Mouse (Mus musculus) hindbrain, embryonic 13.5 days (tissue): ENCODE measurements around the gene Eif2d. TPM values are rescaled to one million over a fixed set of nuclear protein-coding genes. Genes with fewer than 3 reads are reported as not detected.

Source experiments
- ATAC-seq: fragments of 200-750 bp; cut with Nextera tagmentation; 2 replicates; pipeline ENCODE4 v1.8.0; 2017; ENCODE audit warnings: moderate TSS enrichment; ENCODE audit not compliant: low FRiP score
- H3K27ac ChIP-seq: fragments of 300-500 bp; sonication (generic); 2 replicates; pipeline ENCODE4 v1.5.1; 2015; ENCODE audit warnings: inconsistent platforms, mild to moderate bottlenecking, moderate library complexity
- H3K27me3 ChIP-seq: fragments of 300-500 bp; sonication (generic); 2 replicates; pipeline ENCODE4 v1.6.1; 2015; ENCODE audit warnings: mild to moderate bottlenecking, inconsistent platforms
- H3K36me3 ChIP-seq: fragments of 300-500 bp; sonication (generic); 2 replicates; pipeline ENCODE4 v1.6.1; 2015; ENCODE audit warnings: mild to moderate bottlenecking, inconsistent platforms
- H3K4me1 ChIP-seq: fragments of 300-500 bp; sonication (generic); replicated peaks from 2 replicates; pipeline ENCODE4 v1.6.1; 2015; ENCODE audit warnings: inconsistent platforms
- H3K4me2 ChIP-seq: fragments of 300-500 bp; sonication (generic); 2 replicates; pipeline ENCODE4 v1.6.1; 2015; ENCODE audit warnings: inconsistent platforms, mild to moderate bottlenecking, moderate library complexity
- H3K4me3 ChIP-seq: fragments of 300-500 bp; sonication (generic); 2 replicates; pipeline ENCODE4 v1.5.1; 2015; ENCODE audit warnings: mild to moderate bottlenecking, inconsistent platforms
- H3K9ac ChIP-seq: fragments of 300-500 bp; sonication (generic); 2 replicates; pipeline ENCODE4 v1.6.1; 2015; ENCODE audit warnings: mild to moderate bottlenecking, inconsistent platforms
- H3K9me3 ChIP-seq: fragments of 300-500 bp; sonication (generic); 2 replicates; pipeline ENCODE4 v1.6.1; 2016; ENCODE audit warnings: inconsistent platforms
- WGBS: fragments of 180-500 bp; shearing (Covaris S2); methylation state at CpG from one replicate; pipeline ENCODE4 v1.1.7; 2015; 5-methylcytosine and 5-hydroxymethylcytosine counted together
- polyA plus RNA-seq: library from polyadenylated mRNA; unstranded; fragments of >200 nt; fragmentation: Nextera tagmentation; extraction: Ambion mirVana; gene quantifications from 2 replicates; pipeline ENCODE4 v1.2.1, GENCODE M21; 2015

Eif2d gene
- polyA plus RNA-seq, 1 experiment from 2014 or later = 52.8 TPM

DNA sequence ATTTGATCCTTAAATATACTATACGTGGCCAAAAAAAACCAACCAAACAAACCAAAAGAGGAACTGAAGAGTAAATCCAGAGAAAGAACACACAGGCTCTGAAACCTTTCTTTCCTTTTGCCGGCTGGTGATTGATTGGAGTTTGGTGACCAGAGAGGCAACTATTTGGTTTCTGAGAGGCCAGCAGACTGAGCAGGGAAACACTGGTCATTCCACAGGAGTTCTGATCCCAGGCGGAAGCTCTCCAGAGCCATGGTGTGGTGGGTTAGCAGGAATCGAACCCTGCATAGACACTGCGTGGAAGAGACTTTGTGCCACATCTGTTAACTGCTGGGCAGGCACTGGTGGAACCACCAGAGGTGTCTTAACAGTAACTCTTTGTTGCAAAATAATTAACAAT is 25.1 kb downstream of the Eif2d start:
- no peak for ATAC-seq
- Histone ChIP-seq H3K27me3 (no peaks in the 10 kb centered on the region), H3K27ac (no peak overlapping the region), H3K9ac (no peak overlapping the region), H3K4me1 (no peaks in the 10 kb centered on the region; the same call in 1 of the 2 replicates), H3K9me3 (no peaks in the 10 kb centered on the region), H3K36me3 (peaks cover 75% of the 10 kb centered on the region), H3K4me3 (no peak overlapping the region), H3K4me2 (no peak overlapping the region)
- 86% methylated on average over 5 of the region's 5 CpGs for WGBS

DNA sequence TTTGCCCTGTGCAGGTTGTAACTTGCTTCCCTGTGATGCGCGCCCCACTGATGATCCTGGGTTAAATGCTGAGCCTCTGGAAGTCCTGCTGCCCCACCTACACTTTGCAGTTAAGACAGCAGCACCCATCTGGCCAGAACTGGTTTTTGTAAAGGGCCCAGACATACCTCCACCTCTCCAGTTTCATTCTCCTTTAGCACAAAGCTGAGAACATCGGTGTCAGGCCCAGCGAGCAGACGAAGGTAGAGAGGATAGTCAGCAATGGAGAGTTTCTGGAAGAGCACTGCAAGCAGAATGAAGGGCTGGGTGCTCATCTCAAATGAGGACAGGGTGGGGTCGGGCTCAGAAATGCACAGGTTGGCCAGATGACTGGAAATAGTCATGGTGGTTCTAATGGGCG is 27.4 kb downstream of the Eif2d start:
- 93% methylated on average over 7 of the region's 7 CpGs for WGBS
- Histone ChIP-seq H3K4me1 (no peaks in the 10 kb centered on the region; the same call in 1 of the 2 replicates), H3K27me3 (no peaks in the 10 kb centered on the region), H3K9ac (no peak overlapping the region), H3K27ac (no peak overlapping the region), H3K4me2 (no peak overlapping the region), H3K36me3 (peaks cover 52% of the 10 kb centered on the region), H3K9me3 (no peaks in the 10 kb centered on the region), H3K4me3 (no peak overlapping the region)
- no peak for ATAC-seq

DNA sequence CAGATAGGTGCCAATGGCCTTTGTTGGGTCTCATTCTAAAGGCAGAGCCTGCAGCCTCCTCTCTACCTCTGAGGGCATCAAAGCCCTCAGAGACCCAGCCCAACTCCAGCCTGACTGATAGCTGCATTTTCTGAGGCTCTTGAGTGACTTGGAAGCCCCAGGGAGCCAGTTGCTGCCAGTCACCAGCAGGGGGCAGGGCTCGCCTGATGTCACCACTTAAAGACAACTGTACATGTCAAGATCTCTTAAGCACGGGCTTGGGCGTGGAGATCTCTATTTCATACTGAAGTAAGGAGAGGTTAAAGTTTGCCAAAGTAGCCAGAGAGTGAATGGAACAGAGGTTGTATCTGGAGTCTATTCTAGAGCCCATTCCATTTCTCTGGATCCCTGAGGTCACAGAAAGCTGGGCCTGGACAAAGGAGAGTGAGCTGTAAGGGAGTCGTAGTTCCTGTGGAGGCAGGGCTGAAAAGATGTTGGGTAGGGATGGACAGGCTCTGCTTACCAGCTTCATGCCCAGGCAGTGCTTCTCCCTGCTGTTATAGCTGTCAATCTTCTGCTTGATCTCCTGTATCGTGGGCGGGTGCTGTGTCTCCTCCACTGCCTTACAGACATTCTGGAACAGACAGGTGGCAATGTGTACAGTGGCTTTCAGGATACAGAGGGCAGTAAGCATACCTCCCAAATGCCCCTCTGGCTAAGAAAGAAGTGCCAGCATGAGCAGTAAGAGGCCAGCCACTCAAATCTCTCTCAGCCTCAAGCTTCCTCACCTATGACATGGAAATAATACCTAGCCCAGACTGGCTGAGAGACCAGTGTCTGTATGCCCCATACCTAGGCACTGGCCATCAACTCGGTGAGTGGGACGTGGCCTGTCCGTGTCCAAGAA is 28.9 kb downstream of the Eif2d start:
- H3K9ac ChIP-seq = no peak overlapping the region
- no peak overlapping the region for H3K27ac ChIP-seq
- 70% methylated on average over 9 of the region's 9 CpGs for WGBS
- no peak overlapping the region for H3K4me2 ChIP-seq
- no peaks in the 10 kb centered on the region for H3K9me3 ChIP-seq
- no peak overlapping the region for H3K4me3 ChIP-seq
- H3K27me3 ChIP-seq = no peaks in the 10 kb centered on the region
- peaks cover 37% of the 10 kb centered on the region for H3K36me3 ChIP-seq
- H3K4me1 ChIP-seq = no peaks in the 10 kb centered on the region; the same call in 1 of the 2 replicates
- ATAC-seq = peak; percentile 64; the same call in 1 of the 2 replicates

GRCm38 (mm10) chr1:131183201-131183600 is 30.2 kb downstream of the Eif2d start:
- ATAC-seq = no peak

GRCm38 (mm10) chr1:131184253-131184955 is 31.4 kb downstream of the Eif2d start:
- WGBS = 88% methylated on average over 9 of the region's 9 CpGs
- Histone ChIP-seq H3K27ac (no peak overlapping the region), H3K4me2 (no peak overlapping the region), H3K36me3 (peaks cover 17% of the 10 kb centered on the region), H3K4me1 (no peaks in the 10 kb centered on the region), H3K9ac (no peak overlapping the region), H3K9me3 (no peaks in the 10 kb centered on the region), H3K4me3 (no peak overlapping the region), H3K27me3 (no peaks in the 10 kb centered on the region)
- ATAC-seq = no peak

More at GRCm38 (mm10) chr1:131183201-131183600, 30.2 kb downstream of the Eif2d start:
- no peak overlapping the region for H3K4me3 ChIP-seq
- no peaks in the 10 kb centered on the region for H3K9me3 ChIP-seq
- H3K27ac ChIP-seq = no peak overlapping the region
- no peak overlapping the region for H3K4me2 ChIP-seq
- H3K36me3 ChIP-seq = peaks cover 24% of the 10 kb centered on the region
- no peaks in the 10 kb centered on the region for H3K4me1 ChIP-seq
- 89% methylated on average over 7 of the region's 7 CpGs for WGBS
- no peak overlapping the region for H3K9ac ChIP-seq
- no peaks in the 10 kb centered on the region for H3K27me3 ChIP-seq

GRCm38 (mm10) chr1:131184956-131185660 is 32.1 kb downstream of the Eif2d start:
- H3K27me3 ChIP-seq = no peaks in the 10 kb centered on the region
- WGBS = 90% methylated on average over 8 of the region's 8 CpGs
- ATAC-seq = no peak

DNA sequence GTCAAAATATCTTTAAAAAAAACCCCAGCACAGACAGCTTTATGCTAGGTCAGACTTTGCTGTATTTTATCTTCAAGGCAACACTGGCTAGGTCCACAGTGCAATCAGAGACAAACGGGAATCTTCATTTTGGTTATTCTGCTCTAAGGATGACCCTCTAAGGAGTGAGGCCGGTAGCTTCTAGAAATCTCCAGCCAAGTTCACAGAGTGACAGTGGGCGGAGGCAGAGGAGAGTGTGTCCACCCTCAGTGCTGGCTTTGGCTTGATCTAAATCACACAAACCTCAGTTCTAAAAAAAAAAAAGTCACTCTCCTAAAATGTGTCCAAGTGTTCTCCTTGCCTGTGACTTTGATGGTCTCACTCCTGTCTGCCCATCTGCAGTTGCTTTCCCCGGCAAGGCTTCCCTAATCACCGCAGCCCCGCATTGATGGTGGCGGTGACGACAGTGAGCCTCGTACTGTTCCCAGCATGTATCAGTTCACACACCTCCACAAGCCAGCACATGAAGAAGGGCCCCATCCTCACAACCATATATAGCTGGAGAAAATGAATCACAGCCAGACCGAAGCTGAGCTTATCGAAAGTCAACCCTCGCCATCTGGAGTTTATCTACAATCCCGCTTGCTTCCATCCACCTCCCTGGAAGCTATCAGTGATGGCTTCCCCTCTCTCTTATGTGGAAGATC is 33.0 kb downstream of the Eif2d start:
- no peak overlapping the region for H3K4me2 ChIP-seq
- H3K4me3 ChIP-seq = no peak overlapping the region
- no peaks in the 10 kb centered on the region for H3K4me1 ChIP-seq
- no peak overlapping the region for H3K9ac ChIP-seq
- no peaks in the 10 kb centered on the region for H3K27me3 ChIP-seq
- H3K27ac ChIP-seq = no peak overlapping the region
- no peak for ATAC-seq
- H3K9me3 ChIP-seq = no peaks in the 10 kb centered on the region
- 0 out of 2 replicates have a peak, but pooled peaks cover 1% of the 10 kb centered on the region for H3K36me3 ChIP-seq
- WGBS = 90% methylated on average over 13 of the region's 13 CpGs

More at GRCm38 (mm10) chr1:131184956-131185660, 32.1 kb downstream of the Eif2d start:
- peaks cover 10% of the 10 kb centered on the region for H3K36me3 ChIP-seq
- no peak overlapping the region for H3K4me2 ChIP-seq
- H3K9ac ChIP-seq = no peak overlapping the region
- H3K27ac ChIP-seq = no peak overlapping the region
- H3K9me3 ChIP-seq = no peaks in the 10 kb centered on the region
- H3K4me3 ChIP-seq = no peak overlapping the region
- H3K4me1 ChIP-seq = no peaks in the 10 kb centered on the region

GRCm38 (mm10) chr1:131186995-131187394 is 34.0 kb downstream of the Eif2d start:
- Histone ChIP-seq H3K4me3 (no peak overlapping the region), H3K36me3 (no peaks in the 10 kb centered on the region), H3K27ac (no peak overlapping the region), H3K27me3 (no peaks in the 10 kb centered on the region), H3K4me2 (no peak overlapping the region), H3K9ac (no peak overlapping the region), H3K9me3 (no peaks in the 10 kb centered on the region), H3K4me1 (no peaks in the 10 kb centered on the region)
- 80% methylated on average over 6 of the region's 6 CpGs for WGBS
- ATAC-seq = no peak

- Histone ChIP-seq H3K9ac (no peak overlapping the region), H3K4me2 (no peak overlapping the region), H3K9me3 (no peaks in the 10 kb centered on the region), H3K4me1 (no peaks in the 10 kb centered on the region), H3K36me3 (no peaks in the 10 kb centered on the region), H3K27ac (no peak overlapping the region), H3K4me3 (no peak overlapping the region), H3K27me3 (no peaks in the 10 kb centered on the region)
- ATAC-seq = no peak
- 96% methylated on average over 5 of the region's 5 CpGs for WGBS
Observed at GRCm38 (mm10) chr1:131187856-131188255, 34.9 kb downstream of the Eif2d start.

GRCm38 (mm10) chr1:131188655-131189054 is 35.7 kb downstream of the Eif2d start:
- Histone ChIP-seq H3K4me3 (no peak overlapping the region), H3K27ac (no peak overlapping the region)

GRCm38 (mm10) chr1:131193746-131194145 is 40.8 kb downstream of the Eif2d start:
- ATAC-seq = no peak
- H3K4me1 ChIP-seq = no peaks in the 10 kb centered on the region
- H3K27ac ChIP-seq = no peak overlapping the region
- H3K36me3 ChIP-seq = no peaks in the 10 kb centered on the region
- WGBS = 68% methylated on average over 3 of the region's 3 CpGs
- no peak overlapping the region for H3K9ac ChIP-seq
- H3K27me3 ChIP-seq = no peaks in the 10 kb centered on the region
- H3K4me2 ChIP-seq = no peak overlapping the region
- H3K4me3 ChIP-seq = no peak overlapping the region
- H3K9me3 ChIP-seq = no peaks in the 10 kb centered on the region

More at GRCm38 (mm10) chr1:131188655-131189054, 35.7 kb downstream of the Eif2d start:
- Histone ChIP-seq H3K4me2 (no peak overlapping the region), H3K9me3 (no peaks in the 10 kb centered on the region), H3K27me3 (no peaks in the 10 kb centered on the region), H3K4me1 (no peaks in the 10 kb centered on the region), H3K36me3 (no peaks in the 10 kb centered on the region), H3K9ac (no peak overlapping the region)
- 91% methylated on average over 5 of the region's 5 CpGs for WGBS
- ATAC-seq = no peak
